Mouse (Mus musculus): ENCODE results near the gene Akt2. TPM values are rescaled to one million over a fixed set of nuclear protein-coding genes. Genes with fewer than 3 reads are reported as not detected.

The Akt2 gene
- polyA plus RNA-seq, 1 experiment from 2014 or later = 94.8 TPM

- Histone ChIP-seq H3K27ac (no peak overlapping the region), H3K36me3 (peaks cover 80% of the 10 kb centered on the region), H3K9me3 (no peaks in the 10 kb centered on the region), H3K4me3 (no peak overlapping the region), H3K4me1 (no peaks in the 10 kb centered on the region), H3K27me3 (ENCODE audit: insufficient read depth, poor library complexity, severe bottlenecking) (no peaks in the 10 kb centered on the region)
- DNase-seq (ENCODE audit: low spot score) = no peak
- 87% methylated on average over 5 of the region's 5 CpGs for WGBS
Observed at GRCm38 (mm10) chr7:27569580-27570224, 21.6 kb upstream of the Akt2 start.

GRCm38 (mm10) chr7:27572133-27572532 is 19.2 kb upstream of the Akt2 start:
- WGBS = 89% methylated on average over 4 of the region's 4 CpGs

GRCm38 (mm10) chr7:27574124-27574880 is 17.1 kb upstream of the Akt2 start:
- WGBS = 90% methylated on average over 14 of the region's 14 CpGs
- H3K36me3 ChIP-seq = peaks cover 83% of the 10 kb centered on the region
- no peaks in the 10 kb centered on the region for H3K4me1 ChIP-seq
- no peaks in the 10 kb centered on the region for H3K27me3 ChIP-seq (ENCODE audit: insufficient read depth, poor library complexity, severe bottlenecking)
- DNase-seq (ENCODE audit: low spot score) = no peak
- H3K9me3 ChIP-seq = no peaks in the 10 kb centered on the region
- H3K4me3 ChIP-seq = no peak overlapping the region
- H3K27ac ChIP-seq = no peak overlapping the region

More at GRCm38 (mm10) chr7:27572133-27572532, 19.2 kb upstream of the Akt2 start:
- H3K27me3 ChIP-seq (ENCODE audit: insufficient read depth, poor library complexity, severe bottlenecking) = no peaks in the 10 kb centered on the region
- no peak for DNase-seq (ENCODE audit: low spot score)
- H3K27ac ChIP-seq = no peak overlapping the region
- H3K4me1 ChIP-seq = no peaks in the 10 kb centered on the region
- H3K36me3 ChIP-seq = peaks cover 82% of the 10 kb centered on the region
- H3K9me3 ChIP-seq = no peaks in the 10 kb centered on the region
- H3K4me3 ChIP-seq = no peak overlapping the region

DNA sequence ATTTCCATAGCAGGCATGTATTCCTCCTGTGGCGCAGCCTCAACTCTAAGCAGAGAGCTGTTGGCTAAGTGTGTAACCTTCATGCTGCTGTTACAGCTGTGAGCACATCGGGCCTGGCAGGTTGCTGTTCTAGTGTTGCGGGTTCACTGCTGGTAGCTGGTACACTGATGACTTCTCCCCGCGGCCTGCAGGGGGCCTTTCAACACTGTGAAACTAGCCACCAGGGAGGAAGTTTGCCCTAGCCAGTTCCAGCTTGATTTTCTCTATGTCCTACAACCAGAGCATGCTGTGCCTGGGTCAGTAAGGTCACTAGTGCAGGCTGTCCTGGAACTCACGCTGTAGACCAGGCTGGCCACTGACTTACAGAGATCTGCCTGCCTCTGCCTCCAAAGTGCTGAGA is 14.4 kb upstream of the Akt2 start:
- H3K36me3 ChIP-seq = peaks cover 86% of the 10 kb centered on the region
- no peaks in the 10 kb centered on the region for H3K27me3 ChIP-seq (ENCODE audit: insufficient read depth, poor library complexity, severe bottlenecking)
- no peak overlapping the region for H3K4me3 ChIP-seq
- H3K4me1 ChIP-seq = no peaks in the 10 kb centered on the region
- H3K9me3 ChIP-seq = no peaks in the 10 kb centered on the region
- no peak overlapping the region for H3K27ac ChIP-seq
- DNase-seq (ENCODE audit: low spot score) = no peak
- 63% methylated on average over 6 of the region's 6 CpGs for WGBS

GRCm38 (mm10) chr7:27577589-27577988 is 13.8 kb upstream of the Akt2 start:
- 89% methylated on average over 6 of the region's 6 CpGs for WGBS
- H3K36me3 ChIP-seq = peaks cover 86% of the 10 kb centered on the region
- no peak for DNase-seq (ENCODE audit: low spot score)
- no peaks in the 10 kb centered on the region for H3K4me1 ChIP-seq
- no peak overlapping the region for H3K4me3 ChIP-seq
- H3K27ac ChIP-seq = no peak overlapping the region
- no peaks in the 10 kb centered on the region for H3K9me3 ChIP-seq
- no peaks in the 10 kb centered on the region for H3K27me3 ChIP-seq (ENCODE audit: insufficient read depth, poor library complexity, severe bottlenecking)

DNA sequence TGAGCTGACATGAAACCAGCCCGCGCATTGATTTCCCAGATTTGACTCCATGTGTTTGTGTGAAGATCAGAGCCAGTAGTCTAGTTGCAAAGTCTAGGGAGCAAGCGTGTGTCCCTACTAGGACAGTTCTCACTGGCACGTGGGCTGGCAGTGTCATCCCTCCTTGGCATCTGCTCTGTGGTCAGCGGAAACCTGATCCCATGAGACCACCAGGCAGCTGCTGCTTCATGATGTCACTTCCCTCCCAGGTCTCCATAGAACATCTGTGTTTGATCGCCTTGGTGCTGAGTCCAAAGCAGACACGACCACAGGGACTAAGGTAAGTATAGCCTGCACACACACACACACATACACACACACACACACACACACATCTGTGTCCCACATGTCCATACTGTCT is 12.9 kb upstream of the Akt2 start:
- Histone ChIP-seq H3K9me3 (no peaks in the 10 kb centered on the region), H3K36me3 (peaks cover 93% of the 10 kb centered on the region), H3K27ac (no peak overlapping the region), H3K27me3 (ENCODE audit: insufficient read depth, poor library complexity, severe bottlenecking) (no peaks in the 10 kb centered on the region), H3K4me3 (no peak overlapping the region), H3K4me1 (no peaks in the 10 kb centered on the region)
- DNase-seq (ENCODE audit: low spot score) = no peak
- WGBS = 90% methylated on average over 7 of the region's 7 CpGs

DNA sequence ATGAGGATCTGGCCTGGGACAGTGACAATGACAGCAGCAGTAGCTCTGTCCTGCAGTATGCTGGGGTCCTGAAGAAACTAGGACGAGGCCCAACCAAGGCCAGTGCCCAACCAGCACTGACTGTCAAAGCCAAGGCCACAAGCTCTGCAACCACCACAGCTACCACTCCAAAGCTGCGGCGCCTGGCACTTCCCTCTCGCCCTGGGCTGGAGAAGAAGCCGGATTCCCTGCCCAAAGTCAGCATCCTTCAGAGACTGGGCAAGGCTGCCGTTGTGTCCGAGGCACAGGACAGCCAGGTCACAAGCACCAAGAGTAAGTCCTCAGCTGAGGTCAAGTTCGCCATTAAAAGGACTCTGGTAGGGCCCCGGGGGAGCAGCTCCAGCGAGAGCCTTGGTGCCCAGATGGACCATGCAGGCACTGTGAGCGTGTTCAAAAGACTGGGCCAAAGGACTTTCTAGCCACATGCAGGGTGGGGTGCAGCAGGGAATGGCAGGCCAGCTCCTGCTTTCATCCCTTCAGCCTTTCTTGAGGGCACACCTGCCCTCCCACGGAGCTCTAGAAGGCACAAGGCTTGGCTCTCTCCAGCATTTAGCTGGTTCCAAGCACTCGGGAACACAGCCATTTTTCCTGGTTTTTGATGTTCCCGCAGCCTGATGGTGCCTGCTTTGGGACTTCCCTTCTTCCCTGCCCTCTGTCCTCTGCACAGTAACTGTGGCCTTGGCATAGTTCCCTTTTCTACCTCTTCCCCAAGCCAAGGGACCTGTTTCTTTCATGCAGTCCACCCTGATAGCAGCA is 10.8 kb upstream of the Akt2 start:
- Histone ChIP-seq H3K27ac (no peak overlapping the region), H3K4me1 (no peaks in the 10 kb centered on the region), H3K36me3 (peaks cover 85% of the 10 kb centered on the region), H3K4me3 (no peak overlapping the region), H3K9me3 (no peaks in the 10 kb centered on the region), H3K27me3 (ENCODE audit: insufficient read depth, poor library complexity, severe bottlenecking) (no peaks in the 10 kb centered on the region)
- DNase-seq (ENCODE audit: low spot score) = no peak
- 87% methylated on average over 14 of the region's 14 CpGs for WGBS

DNA sequence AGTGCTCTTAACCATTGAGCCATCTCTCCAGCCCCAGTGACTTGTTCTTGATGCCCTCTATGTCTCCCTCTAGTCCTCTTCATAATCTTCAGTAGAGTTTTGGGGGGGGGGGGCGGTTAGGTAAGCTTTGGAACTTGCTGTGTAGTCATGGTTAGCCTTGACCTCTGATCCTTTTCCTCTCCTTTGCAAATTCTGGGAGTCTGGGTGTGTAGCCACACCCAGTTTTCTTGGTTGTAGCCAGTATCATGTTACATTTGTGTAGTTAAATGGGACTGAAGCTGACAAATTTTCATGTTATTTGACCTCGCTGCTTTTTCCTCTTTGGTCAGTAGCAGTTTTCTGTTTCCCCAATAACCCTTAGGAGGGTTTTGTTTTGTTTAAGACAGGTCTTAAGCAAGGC is 4.5 kb upstream of the Akt2 start:
- H3K4me1 ChIP-seq = no peaks in the 10 kb centered on the region
- no peaks in the 10 kb centered on the region for H3K27me3 ChIP-seq (ENCODE audit: insufficient read depth, poor library complexity, severe bottlenecking)
- peaks cover 28% of the 10 kb centered on the region for H3K36me3 ChIP-seq
- no peaks in the 10 kb centered on the region for H3K9me3 ChIP-seq
- no peak for DNase-seq (ENCODE audit: low spot score)
- 86% methylated on average over 2 of the region's 2 CpGs for WGBS
- no peak overlapping the region for H3K4me3 ChIP-seq
- no peak overlapping the region for H3K27ac ChIP-seq

GRCm38 (mm10) chr7:27587741-27588140 is 3.6 kb upstream of the Akt2 start:
- no peak for DNase-seq (ENCODE audit: low spot score)
- H3K27ac ChIP-seq = no peak overlapping the region
- H3K27me3 ChIP-seq (ENCODE audit: insufficient read depth, poor library complexity, severe bottlenecking) = no peaks in the 10 kb centered on the region
- no peak overlapping the region for H3K4me3 ChIP-seq
- 92% methylated on average over 2 of the region's 2 CpGs for WGBS
- peaks cover 3% of the 10 kb centered on the region for H3K4me1 ChIP-seq
- H3K36me3 ChIP-seq = peaks cover 19% of the 10 kb centered on the region
- no peaks in the 10 kb centered on the region for H3K9me3 ChIP-seq

GRCm38 (mm10) chr7:27590088-27590487 is 1.3 kb upstream of the Akt2 start:
- H3K27me3 ChIP-seq (ENCODE audit: insufficient read depth, poor library complexity, severe bottlenecking) = no peaks in the 10 kb centered on the region
- H3K27ac ChIP-seq = no peak overlapping the region
- H3K36me3 ChIP-seq = peaks cover 9% of the 10 kb centered on the region; the same call in 1 of the 2 replicates
- peaks cover 26% of the 10 kb centered on the region for H3K4me1 ChIP-seq
- no peaks in the 10 kb centered on the region for H3K9me3 ChIP-seq
- 95% methylated on average over 4 of the region's 4 CpGs for WGBS
- no peak for DNase-seq (ENCODE audit: low spot score)
- no peak overlapping the region for H3K4me3 ChIP-seq

DNA sequence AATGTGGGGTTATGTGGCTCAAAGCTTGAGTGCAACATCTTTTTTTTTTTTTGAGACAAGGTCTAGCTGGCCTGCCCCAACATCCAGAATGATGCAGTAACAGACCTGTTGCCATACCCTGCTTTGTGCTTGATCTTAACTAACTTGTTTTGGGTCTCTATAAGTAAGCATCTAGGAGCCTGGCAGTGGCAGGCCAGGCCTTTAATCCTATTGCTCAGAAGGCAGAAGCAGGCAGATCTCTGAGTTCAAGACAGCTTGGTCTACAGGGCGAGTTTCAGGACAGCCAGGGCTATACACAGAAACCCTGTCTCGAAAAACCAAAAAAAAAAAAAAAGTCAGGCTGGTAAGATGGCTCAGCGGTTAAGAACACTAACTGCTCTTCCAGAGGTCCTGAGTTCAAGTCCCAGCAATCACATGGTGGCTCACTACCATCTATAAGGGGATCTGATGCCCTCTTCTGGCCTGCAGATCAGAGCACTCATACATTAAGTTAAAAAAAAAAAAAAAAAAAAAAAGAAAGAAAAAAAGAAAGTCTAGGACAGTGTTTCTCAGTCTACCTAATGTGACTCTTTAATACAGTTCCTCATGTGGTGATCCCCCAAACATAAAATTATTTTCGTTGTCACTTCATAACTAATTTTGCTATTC is 662 bp upstream of the Akt2 start:
- no peak for DNase-seq (ENCODE audit: low spot score)
- 62% methylated on average over 4 of the region's 4 CpGs for WGBS
- peak overlapping the region; percentile 98 for H3K27ac ChIP-seq

DNA sequence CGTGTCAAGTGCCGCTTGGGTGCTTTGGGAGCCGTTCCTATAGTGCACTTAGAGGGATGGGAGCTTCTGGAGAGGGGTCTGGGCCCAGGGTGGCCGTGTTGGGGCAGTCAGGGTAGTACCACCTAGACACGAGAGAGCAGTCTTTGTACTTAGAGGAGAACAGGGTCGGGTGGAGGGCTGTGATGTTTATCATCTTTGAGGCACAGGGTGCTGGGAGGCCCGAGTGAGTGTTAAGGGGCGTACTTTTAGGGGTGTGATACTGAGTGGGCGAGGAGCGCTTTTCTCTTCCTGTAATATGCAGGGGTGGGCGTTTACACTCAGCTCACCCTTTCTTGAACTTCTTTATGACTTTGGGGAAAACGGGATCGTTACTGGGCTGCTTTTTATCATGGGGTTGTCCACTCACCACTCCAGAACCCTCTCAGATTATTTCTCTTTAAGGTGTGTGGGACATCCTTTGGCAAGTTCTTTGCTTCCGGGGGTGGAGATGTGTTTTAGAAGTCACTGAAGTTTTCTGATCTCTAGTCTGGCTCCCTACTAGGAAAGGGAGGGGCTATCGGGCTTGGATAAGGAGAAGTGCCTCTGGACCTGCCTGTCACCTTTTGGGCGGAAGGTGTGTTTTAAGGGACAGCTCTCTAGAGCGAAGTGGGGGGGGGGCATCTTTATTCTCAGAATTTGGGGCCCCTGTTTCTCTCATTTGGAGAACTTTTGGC is 1.0 kb downstream of the Akt2 start:
- H3K9me3 ChIP-seq = no peaks in the 10 kb centered on the region
- peaks cover 16% of the 10 kb centered on the region; the same call in 1 of the 2 replicates for H3K36me3 ChIP-seq
- H3K27ac ChIP-seq = peak overlapping the region; percentile 98
- DNase-seq (ENCODE audit: low spot score) = no peak
- H3K4me1 ChIP-seq = peaks cover 49% of the 10 kb centered on the region
- no peaks in the 10 kb centered on the region for H3K27me3 ChIP-seq (ENCODE audit: insufficient read depth, poor library complexity, severe bottlenecking)
- peak overlapping the region; percentile 93 for H3K4me3 ChIP-seq
- 1% methylated on average over 17 of the region's 17 CpGs for WGBS

More for the DNA sequence above, 662 bp upstream of the Akt2 start:
- H3K4me1 ChIP-seq = peaks cover 32% of the 10 kb centered on the region
- peak overlapping the region; percentile 93 for H3K4me3 ChIP-seq
- H3K36me3 ChIP-seq = peaks cover 12% of the 10 kb centered on the region; the same call in 1 of the 2 replicates
- no peaks in the 10 kb centered on the region for H3K27me3 ChIP-seq (ENCODE audit: insufficient read depth, poor library complexity, severe bottlenecking)
- no peaks in the 10 kb centered on the region for H3K9me3 ChIP-seq

Data from heart, embryonic 10.5 days (tissue).